Mouse (Mus musculus) heart, postnatal 0 days (tissue): ENCODE measurements at regions not wholly inside any gene's neighbourhood (a gene's known extent, or its start where the extent isn't known, plus 50 kb on each side); places are given as distances from the start of the nearest gene placed in this dataset.

ENCODE experiments used
- CTCF ChIP-seq: IDR thresholded peaks from 2 replicates; pipeline ENCODE4 v1.5.1; 2016; ENCODE audit warnings: antibody characterized with exemption, control low read depth, low read depth
- EP300 ChIP-seq: IDR thresholded peaks from 2 replicates; pipeline ENCODE4 v1.6.1; 2016; ENCODE audit warnings: antibody characterized with exemption, low read depth

DNA sequence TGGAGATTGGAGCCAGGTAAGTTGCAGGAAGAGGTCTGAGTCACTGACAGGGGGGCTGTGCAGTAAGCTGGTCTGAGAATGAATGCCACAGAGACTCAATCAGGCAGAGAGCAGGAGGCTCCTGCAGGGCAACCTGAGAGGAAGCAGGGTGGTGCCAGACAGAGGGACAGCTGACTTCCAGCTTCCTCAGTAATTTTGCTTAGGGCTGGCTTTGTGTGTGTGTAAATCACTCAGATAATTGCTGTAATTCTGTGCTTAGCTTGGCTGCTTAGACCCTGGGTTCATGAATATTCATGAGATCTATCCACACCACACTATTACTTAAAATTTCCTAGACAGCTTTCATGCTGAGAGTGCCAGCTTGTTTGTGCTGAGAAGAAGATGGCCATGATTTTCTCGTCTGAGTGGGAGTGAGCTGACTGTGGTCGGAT, 408.7 kb downstream of the Cmpk2 start:
- TF ChIP-seq EP300 (no peak), CTCF (no peak)
